Mouse (Mus musculus): Measurements from ENCODE around the gene Usb1.

DNA sequence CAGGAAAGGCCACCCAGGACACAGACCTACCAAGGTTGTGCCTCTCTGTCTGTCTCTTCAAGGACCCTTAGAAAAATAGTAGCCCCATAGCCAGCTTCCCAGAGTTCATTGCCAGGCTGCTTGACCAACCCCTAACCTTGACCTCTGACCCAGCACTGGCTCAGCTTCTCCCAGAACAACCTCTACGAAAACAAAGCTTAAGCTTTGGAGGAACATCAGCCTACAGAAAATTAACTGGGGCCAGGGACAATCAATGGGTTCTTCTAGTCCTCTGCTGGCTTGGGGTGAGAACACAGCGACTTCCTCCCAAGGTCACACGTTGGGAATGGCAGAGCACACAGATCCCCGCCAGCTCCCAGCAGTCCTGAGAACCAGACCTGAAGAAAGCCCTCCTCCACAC, 26.6 kb upstream of the Usb1 start:
- TF ChIP-seq CTCF (IDR thresholded peaks at IDR 0.05 in 2 of 3, conservative IDR thresholded peaks at IDR 0.05 in 1 of 3; ENCODE audit: control insufficient read depth in 1 of 3, insufficient read depth in 1 of 3, low read depth in 2 of 3, low read length in 3 of 3, poor library complexity in 1 of 3, severe bottlenecking in 1 of 3) (no peak), CHD2 (IDR thresholded peaks at IDR 0.05; ENCODE audit: low read length) (no peak), POLR2A (IDR thresholded peaks at IDR 0.05; ENCODE audit: control insufficient read depth in 1 of 2, insufficient read depth in 1 of 2, low read depth in 1 of 2, low read length in 2 of 2, poor library complexity in 1 of 2) (no peak), USF2 (IDR thresholded peaks at IDR 0.05; ENCODE audit: borderline replicate concordance in 1 of 2, insufficient read depth in 1 of 2, low read depth in 1 of 2, low read length in 2 of 2) (no peak), SIN3A (IDR thresholded peaks at IDR 0.05; ENCODE audit: low read length) (no peak), MYB (IDR thresholded peaks at IDR 0.05; ENCODE audit: low read depth, low read length) (no peak), GABPA (IDR thresholded peaks at IDR 0.05; ENCODE audit: low read depth, low read length) (no peak), TAL1 (IDR thresholded peaks at IDR 0.05; ENCODE audit: low read length) (no peak), EP300 (IDR thresholded peaks at IDR 0.05; ENCODE audit: low read depth in 1 of 2, low read length in 2 of 2) (no peak), GATA1 (IDR thresholded peaks at IDR 0.05; ENCODE audit: low read depth, low read length) (no peak), MAZ (IDR thresholded peaks at IDR 0.05; ENCODE audit: low read depth, low read length) (no peak), BHLHE40 (IDR thresholded peaks at IDR 0.05; ENCODE audit: borderline replicate concordance, low read depth, low read length) (no peak), POLR2AphosphoS2 (IDR thresholded peaks at IDR 0.05; ENCODE audit: low read length) (no peak)

All from MEL (cell line).